Mouse (Mus musculus) fibroblast of lung, adult 2 months (primary cell): ENCODE results near the gene Itgav.
"Not testable (repeated sequence)": the region's sequence is repeated elsewhere in the genome, so short reads cannot be mapped to it uniquely, and the experiment has no call there.

Experiments
- DNase-seq: peaks from one replicate; pipeline ENCODE4 v3.0.0-alpha.2; 2011; ENCODE audit warnings: low read depth

Itgav gene

GRCm38 (mm10) chr2:83713281-83713680 lies 10.9 kb upstream of the Itgav start:
- not testable (repeated sequence) for DNase-seq

GRCm38 (mm10) chr2:83713946-83714345 lies 10.3 kb upstream of the Itgav start:
- DNase-seq: peak; percentile 56

GRCm38 (mm10) chr2:83714783-83715182 lies 9.4 kb upstream of the Itgav start:
- DNase-seq: peak; percentile 96

- no peak for DNase-seq
Observed at GRCm38 (mm10) chr2:83718341-83718740, 5.9 kb upstream of the Itgav start.

GRCm38 (mm10) chr2:83721635-83722034 lies 2.6 kb upstream of the Itgav start:
- DNase-seq: no peak

GRCm38 (mm10) chr2:83722936-83723335 lies 1.3 kb upstream of the Itgav start:
- DNase-seq: no peak

- no peak for DNase-seq
Observed at GRCm38 (mm10) chr2:83723346-83723745, 851 bp upstream of the Itgav start.

GRCm38 (mm10) chr2:83724827-83725730 lies 882 bp downstream of the Itgav start:
- DNase-seq: no peak

- no peak for DNase-seq
Observed at GRCm38 (mm10) chr2:83725796-83726195, 1.6 kb downstream of the Itgav start.

GRCm38 (mm10) chr2:83728238-83728682 lies 4.1 kb downstream of the Itgav start:
- no peak for DNase-seq

GRCm38 (mm10) chr2:83729339-83729738 lies 5.1 kb downstream of the Itgav start:
- DNase-seq: no peak

- DNase-seq: no peak
Observed at GRCm38 (mm10) chr2:83732896-83733295, 8.7 kb downstream of the Itgav start.

- DNase-seq: no peak
Observed at GRCm38 (mm10) chr2:83733981-83734393, 9.8 kb downstream of the Itgav start.

GRCm38 (mm10) chr2:83735276-83735675 lies 11.1 kb downstream of the Itgav start:
- DNase-seq: no peak

GRCm38 (mm10) chr2:83736836-83737235 lies 12.6 kb downstream of the Itgav start:
- no peak for DNase-seq

- no peak for DNase-seq
Observed at GRCm38 (mm10) chr2:83738586-83739251, 14.5 kb downstream of the Itgav start.

- no peak for DNase-seq
Observed at GRCm38 (mm10) chr2:83739461-83740124, 15.4 kb downstream of the Itgav start.

GRCm38 (mm10) chr2:83740601-83741031 lies 16.4 kb downstream of the Itgav start:
- no peak for DNase-seq

- no peak for DNase-seq
Observed at GRCm38 (mm10) chr2:83742210-83742609, 18.0 kb downstream of the Itgav start.

- DNase-seq: no peak
Observed at GRCm38 (mm10) chr2:83742836-83743235, 18.6 kb downstream of the Itgav start.

GRCm38 (mm10) chr2:83744276-83744952 lies 20.2 kb downstream of the Itgav start:
- no peak for DNase-seq

GRCm38 (mm10) chr2:83745257-83745656 lies 21.1 kb downstream of the Itgav start:
- DNase-seq: no peak
